Mouse (Mus musculus) urinary bladder, postnatal 4 days (tissue): ENCODE measurements at regions not wholly inside any gene's neighbourhood (a gene's known extent, or its start where the extent isn't known, plus 50 kb on each side); places are given as distances from the start of the nearest gene placed in this dataset.

ENCODE experiments used
- DNase-seq, 2 experiments: peaks; one replicate each; pipeline ENCODE4 v3.0.0; 2021 to 2022; ENCODE audit warnings: low spot score in 2 of 2

DNA sequence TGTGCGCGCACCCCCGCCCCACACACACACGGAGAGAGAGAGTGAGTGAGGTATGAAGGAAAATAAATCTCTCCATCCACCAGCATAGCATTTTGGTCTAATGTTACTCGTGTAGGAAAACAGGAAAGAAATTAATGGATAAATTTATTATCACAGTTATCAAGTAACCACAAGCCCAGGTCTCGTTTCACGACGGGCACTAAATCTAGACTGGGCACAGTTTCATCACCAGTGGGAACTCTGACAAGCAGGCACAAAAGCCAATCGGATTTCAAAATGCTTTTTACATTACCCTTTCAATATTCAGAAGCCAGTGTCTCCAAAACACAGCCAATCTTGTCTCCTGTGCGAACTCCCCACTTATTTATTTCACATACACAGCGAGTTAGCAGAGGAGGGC lies 244.9 kb upstream of the Lrtm1 start:
- no peak for DNase-seq

DNA sequence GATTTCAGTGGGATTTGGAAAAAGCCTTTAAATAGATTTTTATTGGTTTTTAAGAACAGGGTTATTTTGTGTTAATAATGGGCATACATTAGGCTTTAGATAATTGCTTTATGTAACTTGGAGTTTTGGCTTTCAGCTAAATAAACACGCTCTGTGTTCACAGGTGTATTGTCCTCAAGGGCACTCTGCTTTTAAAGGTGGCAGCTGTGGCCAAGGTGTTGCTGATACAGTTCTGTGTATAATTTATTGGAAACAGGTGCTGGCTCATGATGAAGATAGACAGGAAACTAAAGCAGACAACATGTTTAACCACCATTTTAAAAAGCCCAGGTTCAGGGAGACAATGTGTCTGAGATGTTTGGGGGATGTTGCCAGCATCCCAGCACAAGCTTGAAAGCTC lies 242.3 kb upstream of the Lrtm1 start:
- no peak for DNase-seq

DNA sequence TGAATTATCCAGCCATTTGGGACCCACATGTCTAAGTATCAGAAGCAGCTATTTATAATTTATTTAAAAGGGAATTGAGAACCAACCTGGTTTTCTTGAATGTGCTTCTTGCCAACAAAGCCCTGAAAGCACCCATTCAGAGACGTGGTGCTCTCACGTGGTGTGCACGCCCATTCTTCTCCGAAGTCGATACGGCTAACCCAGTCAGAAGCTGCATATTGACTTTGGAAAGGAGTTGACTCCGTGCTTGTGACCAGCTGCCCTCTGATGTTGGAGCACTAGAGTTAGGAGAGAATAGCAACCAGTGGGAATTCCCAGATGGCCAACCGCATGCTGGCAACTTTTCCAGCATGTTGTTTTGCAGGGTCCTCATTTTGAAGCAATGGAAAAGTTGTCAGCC lies 240.2 kb upstream of the Lrtm1 start:
- DNase-seq = no peak

DNA sequence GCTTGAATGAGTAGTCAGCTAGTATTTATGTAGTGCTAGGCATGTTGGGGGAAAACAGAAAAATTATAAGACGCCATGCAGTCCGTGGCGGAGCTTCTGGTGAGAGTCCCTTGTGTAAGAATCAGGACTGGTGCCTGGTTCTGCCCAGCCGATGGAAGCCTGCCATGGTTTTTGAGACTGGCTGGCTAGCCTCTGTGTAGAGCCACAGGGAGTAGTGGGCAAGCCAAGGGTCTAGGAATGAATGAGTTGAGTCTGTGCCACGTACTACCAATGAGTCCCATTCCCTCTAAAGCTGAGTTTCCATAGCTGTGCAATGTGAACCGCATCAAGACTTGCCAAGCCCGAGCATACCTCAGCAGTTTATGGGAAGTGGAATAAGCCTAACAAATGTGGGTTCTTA lies 236.3 kb upstream of the Lrtm1 start:
- DNase-seq = no peak

DNA sequence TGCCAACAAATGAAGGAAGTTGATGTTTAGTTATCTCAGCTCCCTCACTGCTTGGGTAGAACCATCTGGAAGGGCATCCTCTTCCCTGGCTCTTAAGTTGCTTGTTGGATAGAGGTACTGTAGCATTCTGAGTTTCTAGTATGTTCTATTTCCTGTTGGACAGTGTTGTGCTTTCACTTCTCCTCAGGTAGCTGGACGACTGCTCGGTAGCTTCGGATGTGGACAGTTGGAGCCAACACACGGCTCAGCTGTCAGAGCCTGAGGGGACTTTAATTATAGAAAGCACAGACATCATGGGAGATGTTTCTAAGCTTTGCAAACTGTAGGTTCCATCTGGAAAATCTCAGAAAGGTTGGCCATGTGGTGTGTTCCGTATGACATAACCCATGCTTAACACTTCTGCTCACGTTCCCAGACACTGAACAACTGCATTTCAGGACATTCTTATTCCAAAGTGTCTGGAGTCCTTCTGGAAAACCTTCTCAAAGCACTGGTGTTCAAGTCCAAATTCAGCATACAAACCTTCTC lies 233.8 kb upstream of the Lrtm1 start:
- DNase-seq = no peak

DNA sequence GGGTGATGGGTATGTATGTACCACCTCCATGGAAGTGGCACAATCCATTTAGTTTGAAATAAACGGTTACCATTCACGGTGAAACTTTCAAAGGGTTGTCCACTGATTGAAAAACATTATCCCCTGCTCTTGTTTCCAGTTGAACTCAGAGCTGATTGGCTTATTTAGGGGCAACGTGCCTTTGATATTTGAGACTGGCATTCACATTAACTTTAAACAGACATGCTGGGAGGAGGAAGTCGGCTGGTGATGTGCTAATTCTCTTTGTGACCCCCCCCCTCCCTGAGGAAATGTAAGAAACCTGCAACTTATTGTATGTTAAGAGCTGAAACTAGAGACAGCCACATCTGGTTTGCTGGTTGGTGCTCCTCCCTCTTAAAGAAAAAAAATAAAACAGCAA lies 219.7 kb upstream of the Lrtm1 start:
- DNase-seq = no peak

DNA sequence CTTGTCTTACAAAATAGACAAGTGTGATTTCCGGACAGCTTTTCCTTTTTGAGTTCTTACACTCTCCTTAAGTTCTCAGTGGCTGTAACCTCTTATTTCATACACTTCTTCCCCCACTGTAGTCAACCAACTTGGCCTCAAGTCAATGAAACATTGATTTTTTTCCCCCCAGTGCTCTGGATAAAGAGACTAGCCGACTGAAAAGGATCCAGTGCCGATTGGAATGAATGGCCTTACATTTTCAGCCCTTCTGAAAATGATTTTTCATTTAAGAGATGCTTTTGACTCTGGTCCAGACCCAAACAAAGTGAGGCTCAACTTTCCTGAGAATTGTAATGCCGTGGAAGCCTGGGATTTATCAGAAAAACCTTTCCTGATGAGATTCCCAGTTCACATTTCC lies 216.3 kb upstream of the Lrtm1 start:
- DNase-seq = no peak

DNA sequence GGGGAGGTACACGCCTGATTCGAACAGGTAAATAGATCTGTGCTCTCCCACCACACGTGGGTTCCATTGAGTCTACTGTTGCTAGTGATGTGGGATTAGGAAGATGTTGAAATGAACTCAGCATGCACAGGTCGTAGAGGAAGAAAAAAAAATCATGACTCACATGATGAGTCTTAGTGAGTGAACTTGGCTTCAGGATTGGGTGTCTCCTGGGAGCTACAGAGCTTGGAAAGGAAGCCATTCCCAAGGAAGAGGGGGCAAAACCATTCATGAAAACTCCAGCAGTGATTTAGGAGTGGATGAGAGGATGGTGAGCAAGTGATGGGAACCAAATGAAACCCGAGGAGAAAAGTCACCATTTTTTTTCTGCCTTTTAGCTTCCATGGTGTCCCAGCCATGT lies 215.9 kb upstream of the Lrtm1 start:
- no peak for DNase-seq

DNA sequence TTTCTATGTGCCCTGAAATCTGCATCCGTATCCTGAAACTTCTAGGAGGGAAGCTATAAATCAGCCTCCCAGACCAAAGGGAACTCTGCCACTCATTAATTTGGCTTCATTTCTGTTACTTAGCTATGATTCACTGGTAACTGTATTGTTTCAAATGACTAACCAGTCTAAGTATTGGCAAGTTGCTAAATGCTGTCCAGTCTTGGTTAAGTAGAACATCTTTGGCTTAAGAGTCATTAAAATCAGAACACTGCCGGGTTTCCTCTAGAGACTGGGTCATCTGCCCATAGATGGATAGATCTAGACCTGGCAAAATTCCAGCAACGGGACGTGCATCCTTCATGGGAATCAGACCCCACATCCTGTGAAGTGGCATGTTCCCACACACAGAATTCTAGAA lies 209.9 kb upstream of the Lrtm1 start:
- DNase-seq = no peak

DNA sequence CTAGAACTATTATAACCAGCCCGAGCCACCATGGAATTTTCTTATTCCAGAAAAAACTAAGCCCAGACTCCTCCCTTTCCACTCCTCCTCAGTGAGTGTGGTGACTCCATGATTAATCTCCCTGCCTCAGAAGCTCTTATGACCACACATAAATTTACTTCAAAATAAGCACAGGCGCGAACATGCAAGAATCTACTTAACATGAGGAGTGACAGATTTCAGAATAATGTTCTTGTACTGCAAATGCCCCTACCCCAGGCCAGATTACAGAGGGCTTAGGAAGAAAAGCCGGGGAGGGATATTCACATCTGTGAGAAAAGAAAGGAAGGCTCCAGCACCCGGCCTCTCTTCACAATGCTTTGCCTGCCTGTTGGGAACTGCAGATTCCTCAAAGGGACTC lies 208.7 kb upstream of the Lrtm1 start:
- DNase-seq = no peak

DNA sequence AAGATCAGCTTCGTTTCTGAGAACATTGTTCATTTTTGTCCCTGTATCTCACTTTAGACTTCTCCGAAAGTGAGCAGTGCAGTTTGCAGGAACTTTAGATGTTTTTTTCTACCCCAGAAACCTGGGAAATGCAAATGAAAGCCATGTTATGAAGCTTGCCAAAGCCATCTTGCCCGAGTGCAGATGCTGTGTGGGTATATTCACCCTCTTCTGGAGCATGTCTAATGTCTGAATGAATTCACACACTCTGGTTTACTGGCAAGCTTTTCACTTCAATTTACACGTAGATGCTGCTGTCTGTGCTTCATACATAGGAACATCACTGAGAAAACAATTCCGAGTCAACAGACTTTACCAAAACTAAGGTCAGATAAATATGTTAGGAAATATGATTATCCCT lies 197.0 kb upstream of the Lrtm1 start:
- no peak for DNase-seq

DNA sequence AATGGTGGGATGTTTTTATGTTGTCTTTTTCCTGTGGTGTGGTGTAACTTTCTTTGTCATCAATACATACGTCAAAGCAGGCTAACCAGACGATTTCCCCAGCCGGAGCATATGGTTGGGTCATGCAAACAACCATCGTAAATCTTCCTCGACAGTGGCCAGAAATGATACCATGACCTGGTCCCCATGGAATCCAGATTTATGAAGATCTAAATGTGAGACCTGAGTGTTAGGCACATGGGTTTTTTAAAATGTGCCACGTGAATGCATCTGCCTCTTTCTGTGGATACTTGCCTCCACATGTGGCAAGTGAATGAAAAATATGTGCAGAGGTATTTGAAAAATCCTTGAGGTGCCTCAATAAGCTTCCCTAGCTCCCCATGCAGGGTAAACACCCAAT lies 190.8 kb upstream of the Lrtm1 start:
- no peak for DNase-seq

DNA sequence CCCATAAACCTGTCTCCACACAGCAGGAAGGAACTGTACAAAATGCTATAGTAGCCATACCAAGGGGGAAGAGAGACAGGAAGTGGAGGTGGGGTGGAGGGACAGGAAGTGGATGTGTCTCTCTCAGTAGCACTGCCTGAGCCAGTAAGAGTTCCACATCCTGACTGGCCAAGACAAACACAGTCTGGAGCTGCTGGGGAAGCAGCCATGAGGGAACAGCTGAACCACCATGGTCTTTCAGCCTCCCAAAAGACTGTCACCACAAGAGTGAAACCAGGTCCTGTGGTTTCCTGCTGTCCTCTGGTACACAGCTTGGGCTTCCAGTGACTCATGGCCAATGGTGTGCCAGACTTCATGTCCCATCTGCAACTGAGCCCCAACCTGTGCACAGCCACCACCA lies 180.9 kb upstream of the Lrtm1 start:
- DNase-seq = no peak

DNA sequence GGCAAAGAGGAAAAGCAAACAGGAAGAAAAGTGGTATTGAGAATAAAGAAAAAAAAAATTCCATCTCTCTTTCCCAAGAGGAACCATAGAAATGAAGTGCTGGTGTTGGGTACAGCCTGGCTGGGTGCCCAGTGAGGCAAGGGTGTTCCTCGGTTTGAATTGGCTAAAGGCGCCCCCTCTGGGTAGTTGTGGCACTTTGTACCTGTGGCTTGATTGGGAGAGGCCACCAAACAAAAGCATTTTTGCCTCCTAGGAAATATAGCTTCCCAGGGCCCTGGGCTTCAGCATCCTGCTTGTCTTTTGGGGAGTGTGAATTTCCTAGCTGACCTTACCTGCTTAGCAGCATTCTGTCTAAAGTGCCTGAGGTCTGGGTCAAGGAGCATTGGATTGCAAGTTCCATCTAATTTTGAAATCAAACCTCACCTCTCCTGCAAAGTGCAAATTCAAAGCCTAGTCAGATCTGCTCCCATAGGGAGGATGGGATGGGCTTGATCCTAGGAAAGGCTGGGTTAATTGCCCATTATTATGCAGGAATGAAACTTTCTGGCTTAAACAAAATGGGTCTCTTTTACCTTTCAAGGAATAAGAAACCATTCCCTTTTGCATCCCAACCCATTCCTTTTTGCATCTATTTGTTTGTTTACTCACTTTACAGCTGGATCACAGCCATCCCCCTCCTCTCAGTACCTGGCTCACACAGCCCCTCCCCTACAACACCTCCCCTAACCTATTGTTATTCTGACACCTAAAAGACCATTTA lies 169.0 kb upstream of the Lrtm1 start:
- peak in 1 of 2 experiments; percentile 63 for DNase-seq
